Mouse (Mus musculus) spleen, adult 10 weeks (tissue): ENCODE data around the gene Olfr152. TPM values are rescaled to one million over a fixed set of nuclear protein-coding genes. Genes with fewer than 3 reads are reported as not detected.

Source experiments
- polyA plus RNA-seq: library from polyadenylated mRNA; stranded (reverse); fragments of 350-450 nt; fragmentation: Illumina TruSeq; extraction: RNeasy Lipid Tissue Mini Kit (QIAGEN cat#74804); gene quantifications from one replicate; pipeline ENCODE4 v1.2.3, GENCODE M21; 2015; ENCODE audit warnings: low replicate concordance; ENCODE audit not compliant: insufficient read depth

Gene Olfr152
- not detected for polyA plus RNA-seq

DNA sequence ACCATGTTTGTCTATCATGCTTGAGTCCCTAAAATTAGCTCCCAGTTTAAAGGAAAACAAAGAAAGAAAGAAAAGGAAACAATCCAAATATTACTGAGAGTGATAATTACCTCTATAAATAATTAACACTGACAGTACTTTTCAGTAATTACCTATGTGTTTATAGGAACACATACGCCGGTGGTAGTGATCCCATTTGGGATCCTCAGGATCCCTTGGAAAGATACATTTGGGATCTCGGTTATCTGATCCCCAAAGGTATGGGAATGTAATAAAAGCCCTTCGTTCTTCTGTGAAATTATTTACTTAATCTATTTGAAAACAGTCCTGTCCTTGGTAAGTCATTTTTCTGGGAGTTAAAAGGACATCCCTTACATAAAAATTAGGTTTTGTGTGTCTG is at the start of gene Olfr152:
Gene Olfr152, plus strand, starts transcription at position 301 of the 400 bp plus-strand sequence.

GRCm38 (mm10) chr2:87739878-87740277 is 39.4 kb upstream of the Olfr152 start, which contains the start of gene Olfr1138:
Gene Olfr1138 (minus strand): TSS chr2:87739978.

DNA sequence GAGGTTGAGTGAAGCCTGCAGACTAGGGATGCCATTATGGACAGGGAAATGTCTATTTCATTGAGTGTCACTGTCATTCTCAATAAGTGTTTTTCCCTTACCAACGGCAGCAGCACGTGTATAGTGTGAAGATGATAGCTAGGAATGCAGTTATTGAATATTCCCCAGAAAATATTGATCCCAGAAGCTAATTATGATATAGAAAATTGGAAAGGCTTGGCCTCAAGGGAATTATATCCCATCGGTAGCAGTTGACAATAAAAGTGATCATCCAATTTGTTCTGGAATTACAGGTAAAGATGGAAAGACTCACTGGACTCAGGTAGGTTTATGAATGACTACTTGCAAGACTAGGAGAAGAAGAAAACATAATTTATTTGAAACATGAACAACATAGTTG is 35.8 kb upstream of the Olfr152 start, which contains the start of gene Olfr1140:
Gene Olfr1140, plus strand, starts transcription at position 301 of the 400 bp plus-strand sequence.

DNA sequence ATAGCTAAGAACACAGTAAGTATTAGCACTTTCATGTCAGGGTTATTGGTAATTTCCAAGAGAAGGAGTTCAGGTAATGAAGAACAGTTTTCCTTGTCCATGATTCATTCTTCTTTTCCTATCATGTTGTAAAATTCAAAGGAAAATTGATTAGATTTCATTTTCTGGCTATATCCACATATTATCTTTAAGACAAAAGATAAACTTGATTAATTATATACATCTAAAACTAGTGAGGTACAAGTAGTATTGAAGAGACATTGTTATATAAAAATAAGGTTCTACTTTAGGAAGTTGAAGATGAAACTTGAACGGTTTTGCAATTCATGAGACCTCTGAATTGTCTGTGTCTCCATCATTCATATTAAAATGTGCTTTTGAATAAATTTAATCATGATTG is 25.4 kb upstream of the Olfr152 start, which contains the start of gene Olfr1141:
Gene Olfr1141, minus strand, starts transcription at position 101 of the 400 bp plus-strand sequence.

GRCm38 (mm10) chr2:87800292-87800691 is 21.0 kb downstream of the Olfr152 start, which contains the start of gene Olfr1143:
Gene Olfr1143 (plus strand): TSS chr2:87800592.

GRCm38 (mm10) chr2:87809522-87809921 is 30.2 kb downstream of the Olfr152 start, which contains the start of gene Olfr1145:
Gene Olfr1145 (plus strand): TSS chr2:87809822.

DNA sequence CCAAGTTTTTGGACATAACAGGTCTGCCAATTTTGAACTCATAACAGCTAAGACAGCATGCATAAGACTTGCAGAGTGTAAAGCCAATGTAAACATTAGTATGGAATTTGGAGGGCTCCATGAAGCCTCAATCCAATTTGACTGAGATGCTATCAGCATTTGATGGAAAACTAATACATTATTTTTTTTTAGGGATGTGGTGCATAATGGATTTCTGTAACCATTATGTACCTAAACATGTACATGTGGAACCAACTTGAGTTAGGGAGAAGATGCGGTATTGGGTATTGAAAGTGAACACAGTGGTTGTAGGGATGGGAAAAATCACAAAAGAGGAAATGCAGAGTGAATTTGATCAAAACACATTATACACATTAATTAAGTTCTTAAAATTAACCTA is 51.0 kb downstream of the Olfr152 start, which contains the start of gene Olfr1148:
Gene Olfr1148, plus strand, starts transcription at position 301 of the 400 bp plus-strand sequence.

Other genes starting within 250 kb of the Olfr152 start
- gene Olfr153, start 247.7 kb upstream of the Olfr152 start, polyA plus RNA-seq, result not detected
- not detected for gene Olfr1128, start 233.9 kb upstream of the Olfr152 start, polyA plus RNA-seq
- gene Olfr1129, start 205.6 kb upstream of the Olfr152 start, polyA plus RNA-seq, result not detected
- gene Olfr1130, start 173.3 kb upstream of the Olfr152 start, polyA plus RNA-seq, result not detected
- not detected for gene Olfr1131, start 152.4 kb upstream of the Olfr152 start, polyA plus RNA-seq
- not detected for gene Olfr1132, start 141.9 kb upstream of the Olfr152 start, polyA plus RNA-seq
- not detected for gene Olfr1133, start 132.1 kb upstream of the Olfr152 start, polyA plus RNA-seq
- not detected for gene Olfr1134, start 121.0 kb upstream of the Olfr152 start, polyA plus RNA-seq
- not detected for gene Olfr1135, start 105.8 kb upstream of the Olfr152 start, polyA plus RNA-seq
- gene Olfr1136, start 85.5 kb upstream of the Olfr152 start, polyA plus RNA-seq, result not detected
- gene Olfr1137, start 66.3 kb upstream of the Olfr152 start, polyA plus RNA-seq, result not detected
- gene Olfr1138, start 39.5 kb upstream of the Olfr152 start, polyA plus RNA-seq, result not detected
- gene Olfr1140, start 35.7 kb upstream of the Olfr152 start, polyA plus RNA-seq, result not detected
- not detected for gene Olfr1141, start 25.5 kb upstream of the Olfr152 start, polyA plus RNA-seq
- not detected for gene Olfr1143, start 21.1 kb downstream of the Olfr152 start, polyA plus RNA-seq
- gene Olfr1145, start 30.3 kb downstream of the Olfr152 start, polyA plus RNA-seq, result not detected
- not detected for gene Olfr1148, start 51.0 kb downstream of the Olfr152 start, polyA plus RNA-seq
- gene Olfr1150-ps1, start 64.5 kb downstream of the Olfr152 start, polyA plus RNA-seq, result not detected
- not detected for gene Olfr1151, start 76.4 kb downstream of the Olfr152 start, polyA plus RNA-seq
- not detected for gene Olfr1152, start 87.0 kb downstream of the Olfr152 start, polyA plus RNA-seq
- not detected for gene Olfr1153, start 115.5 kb downstream of the Olfr152 start, polyA plus RNA-seq
- gene Olfr1154, start 125.7 kb downstream of the Olfr152 start, polyA plus RNA-seq, result not detected
- not detected for gene Olfr1155, start 165.7 kb downstream of the Olfr152 start, polyA plus RNA-seq
- gene Olfr1156, start 173.6 kb downstream of the Olfr152 start, polyA plus RNA-seq, result not detected
- not detected for gene Olfr1157, start 188.8 kb downstream of the Olfr152 start, polyA plus RNA-seq
- not detected for gene Olfr74, start 195.2 kb downstream of the Olfr152 start, polyA plus RNA-seq
- gene Olfr1158, start 210.6 kb downstream of the Olfr152 start, polyA plus RNA-seq, result not detected
- gene Olfr1160, start 228.8 kb downstream of the Olfr152 start, polyA plus RNA-seq, result not detected
- not detected for gene Olfr1161, start 243.3 kb downstream of the Olfr152 start, polyA plus RNA-seq